Mouse (Mus musculus): ENCODE data around the gene Vbp1.
A peak's percentile ranks its signal among the peaks of the same experiment; 100 is the strongest.

Vbp1 gene

DNA sequence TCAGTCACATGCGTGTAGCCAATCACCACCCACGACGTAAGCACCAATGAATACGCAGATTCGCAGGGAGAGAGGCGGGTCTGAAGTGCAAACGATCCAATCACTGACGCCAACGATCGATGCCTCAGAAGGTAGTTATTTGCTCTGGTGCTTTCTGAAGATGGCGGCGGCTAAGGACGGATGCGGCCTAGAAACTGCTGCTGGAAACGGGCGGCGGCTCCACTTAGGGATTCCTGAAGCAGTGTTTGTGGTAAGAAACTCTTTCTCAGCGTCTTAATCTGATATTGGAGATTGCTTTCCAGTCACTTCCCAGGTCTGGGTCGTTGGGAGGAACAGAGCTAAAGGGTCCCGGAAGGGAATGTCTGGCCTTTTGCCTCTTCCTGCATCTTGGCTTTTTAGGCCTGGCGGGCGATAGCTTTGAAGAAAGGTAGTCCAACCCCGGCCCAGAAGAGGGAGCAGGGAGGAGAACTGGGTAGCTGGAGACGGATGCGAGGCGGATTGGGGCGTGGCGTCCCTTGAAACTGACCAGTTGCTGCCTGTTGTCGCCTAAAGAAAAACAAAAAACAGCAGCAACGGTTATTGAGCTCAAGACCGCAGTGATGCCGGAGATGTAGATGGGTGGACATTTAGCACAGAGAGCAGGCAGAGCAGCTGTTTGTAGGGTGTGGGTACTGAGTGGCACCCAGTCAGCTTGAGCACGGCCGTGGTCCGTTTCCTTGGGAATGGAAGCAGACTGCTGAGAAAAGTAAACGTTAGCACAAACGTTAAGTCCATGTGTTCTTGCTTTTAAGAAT lies at the start of gene Vbp1:
Gene Vbp1 (plus strand): TSS at position 121 of the 794 bp plus-strand sequence.
- DNase-seq (ENCODE audit: low spot score in 2 of 2), result peak; percentile 79 to 91

GRCm38 (mm10) chrX:75475182-75475644 lies 38.9 kb upstream of the Vbp1 start:
- peak; percentile 55 for DNase-seq (ENCODE audit: low spot score in 2 of 2)

GRCm38 (mm10) chrX:75489886-75490285 lies 24.2 kb upstream of the Vbp1 start:
- no peak for DNase-seq (ENCODE audit: low spot score in 2 of 2)

GRCm38 (mm10) chrX:75513787-75514178 lies 316 bp upstream of the Vbp1 start:
- no peak for DNase-seq (ENCODE audit: low spot score in 2 of 2)

- peak; percentile 63 to 74 for DNase-seq (ENCODE audit: low spot score in 2 of 2)
Measured at GRCm38 (mm10) chrX:75577582-75578324, 63.7 kb downstream of the Vbp1 start, which contains the start of gene Rab39b. Rab39b (minus strand) TSS chrX:75578231.

GRCm38 (mm10) chrX:75578539-75578938 lies 64.4 kb downstream of the Vbp1 start:
- DNase-seq (ENCODE audit: low spot score in 2 of 2), result no peak

All from frontal cortex, postnatal 36 days (tissue).